Mouse (Mus musculus) myocyte (in vitro differentiated cells): ENCODE results near the gene Gm49354. TPM values are rescaled to one million over a fixed set of nuclear protein-coding genes. Genes with fewer than 3 reads are reported as not detected.
"Not testable (repeated sequence)": the region's sequence is repeated elsewhere in the genome, so short reads cannot be mapped to it uniquely, and the experiment has no call there.

Experiments
- H3K27me3 ChIP-seq: one replicate; pipeline ENCODE4 v1.6.1; 2011; ENCODE audit not compliant: control insufficient read depth, insufficient read depth, insufficient read length
- H3K36me3 ChIP-seq: one replicate; pipeline ENCODE4 v1.6.1; 2011; ENCODE audit not compliant: control insufficient read depth, insufficient read depth
- H3K4me2 ChIP-seq: one replicate; pipeline ENCODE4 v1.6.1; 2011; ENCODE audit warnings: low read depth, control low read depth
- H3K4me3 ChIP-seq: one replicate; pipeline ENCODE4 v1.5.1; 2011; ENCODE audit warnings: mild to moderate bottlenecking, control low read depth, moderate library complexity
- H3K79me2 ChIP-seq: one replicate; pipeline ENCODE4 v1.6.1; 2011; ENCODE audit not compliant: control insufficient read depth, insufficient read depth
- H3ac ChIP-seq: one replicate; pipeline ENCODE4 v1.6.1; 2011; ENCODE audit not compliant: control insufficient read depth, insufficient read length
- CEBPB ChIP-seq: IDR thresholded peaks from 2 replicates; pipeline ENCODE4 v1.6.1; 2011; ENCODE audit warnings: mild to moderate bottlenecking, moderate library complexity; ENCODE audit not compliant: poor library complexity, insufficient read depth, severe bottlenecking
- E2F4 ChIP-seq: IDR thresholded peaks from one replicate; pipeline ENCODE4 v1.6.1; 2011; ENCODE audit warnings: mild to moderate bottlenecking, control low read depth, moderate library complexity; ENCODE audit not compliant: insufficient read depth
- MAX ChIP-seq: IDR thresholded peaks from one replicate; pipeline ENCODE4 v1.6.1; 2011; ENCODE audit warnings: low read depth, mild to moderate bottlenecking, control low read depth
- MYOD1 ChIP-seq, 3 experiments: IDR thresholded peaks; one replicate each; pipeline ENCODE4 v1.6.1; 2011; ENCODE audit warnings: control low read depth in 2 of 3, low read depth in 2 of 3, mild to moderate bottlenecking in 2 of 3, moderate library complexity in 1 of 3; ENCODE audit not compliant: insufficient read length in 2 of 3, control insufficient read depth in 1 of 3
- MYOG ChIP-seq, 3 experiments: IDR thresholded peaks; one replicate each; pipeline ENCODE4 v1.6.1; 2011; ENCODE audit warnings: control low read depth in 2 of 3, low read depth in 2 of 3, mild to moderate bottlenecking in 2 of 3; ENCODE audit not compliant: insufficient read length in 2 of 3, control insufficient read depth in 1 of 3, insufficient read depth in 1 of 3
- POLR2A ChIP-seq: IDR thresholded peaks from one replicate; pipeline ENCODE4 v1.6.1; 2011; ENCODE audit warnings: low read depth, mild to moderate bottlenecking, control low read depth, moderate library complexity; ENCODE audit not compliant: insufficient read length
- POLR2AphosphoS2 ChIP-seq: IDR thresholded peaks from one replicate; pipeline ENCODE4 v1.6.1; 2011; ENCODE audit warnings: low read depth, control low read depth; ENCODE audit not compliant: insufficient read length
- REST ChIP-seq: IDR thresholded peaks from one replicate; pipeline ENCODE4 v1.6.1; 2011; ENCODE audit warnings: mild to moderate bottlenecking, control low read depth, moderate library complexity; ENCODE audit not compliant: insufficient read depth, insufficient read length
- SRF ChIP-seq: IDR thresholded peaks from one replicate; pipeline ENCODE4 v1.6.1; 2011; ENCODE audit warnings: low read depth; ENCODE audit not compliant: control insufficient read depth, insufficient read length
- TCF12 ChIP-seq: IDR thresholded peaks from one replicate; pipeline ENCODE4 v1.6.1; 2011; ENCODE audit warnings: mild to moderate bottlenecking, control low read depth; ENCODE audit not compliant: poor library complexity, insufficient read depth, severe bottlenecking
- TCF3 ChIP-seq: IDR thresholded peaks from one replicate; pipeline ENCODE4 v1.6.1; 2011; ENCODE audit warnings: low read depth, control low read depth; ENCODE audit not compliant: insufficient read length
- USF1 ChIP-seq: IDR thresholded peaks from one replicate; pipeline ENCODE4 v1.6.1; 2011; ENCODE audit warnings: low read depth, mild to moderate bottlenecking, control low read depth, moderate library complexity
- polyA plus RNA-seq: library from polyadenylated mRNA; unstranded; fragments of >200 nt; fragmentation: generic; extraction: Trizol; gene quantifications from one replicate; pipeline ENCODE4 v1.2.1, GENCODE M21; 2012; ENCODE audit warnings: missing spikeins

Gene Gm49354
- polyA plus RNA-seq, 1 experiment = not detected

DNA sequence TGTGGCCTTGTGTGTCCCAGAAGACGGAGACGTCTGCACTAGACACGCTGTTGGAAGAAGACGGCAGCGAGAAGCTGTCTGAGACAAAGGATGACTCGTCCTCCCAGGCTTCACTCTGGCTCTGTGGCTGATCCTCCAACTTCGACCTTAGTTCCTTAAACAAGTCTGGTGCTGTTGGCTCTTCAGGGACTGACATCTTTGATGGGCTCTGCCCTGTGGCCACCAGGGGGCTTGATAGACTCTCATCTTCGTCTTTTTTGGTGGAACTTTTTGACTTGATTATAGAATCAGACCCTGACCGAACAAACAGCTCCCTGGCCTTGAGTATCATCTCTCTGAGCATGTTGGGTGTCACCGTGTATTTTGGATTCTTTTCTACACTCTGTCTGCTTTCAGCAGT lies 40.3 kb downstream of the Gm49354 start:
- Histone ChIP-seq H3K79me2 (no peaks in the 10 kb centered on the region), H3K36me3 (no peaks in the 10 kb centered on the region), H3K4me2 (no peak overlapping the region), H3K27me3 (peaks cover 5% of the 10 kb centered on the region), H3K4me3 (no peak overlapping the region), H3ac (no peak overlapping the region)
- no peak for TF ChIP-seq MYOD1 (IDR thresholded peaks at IDR 0.05; ENCODE audit: control insufficient read depth in 1 of 3, insufficient read length in 2 of 3, low read depth in 2 of 3)
- no peak for TF ChIP-seq MAX
- TF ChIP-seq E2F4 = no peak
- no peak for TF ChIP-seq POLR2AphosphoS2
- no peak for TF ChIP-seq TCF3
- TF ChIP-seq CEBPB = no peak
- no peak for TF ChIP-seq MYOG (IDR thresholded peaks at IDR 0.05; ENCODE audit: control insufficient read depth in 1 of 3, insufficient read depth in 1 of 3, insufficient read length in 2 of 3, low read depth in 2 of 3)
- no peak for TF ChIP-seq POLR2A
- no peak for TF ChIP-seq USF1
- no peak for TF ChIP-seq REST
- TF ChIP-seq TCF12 = no peak

DNA sequence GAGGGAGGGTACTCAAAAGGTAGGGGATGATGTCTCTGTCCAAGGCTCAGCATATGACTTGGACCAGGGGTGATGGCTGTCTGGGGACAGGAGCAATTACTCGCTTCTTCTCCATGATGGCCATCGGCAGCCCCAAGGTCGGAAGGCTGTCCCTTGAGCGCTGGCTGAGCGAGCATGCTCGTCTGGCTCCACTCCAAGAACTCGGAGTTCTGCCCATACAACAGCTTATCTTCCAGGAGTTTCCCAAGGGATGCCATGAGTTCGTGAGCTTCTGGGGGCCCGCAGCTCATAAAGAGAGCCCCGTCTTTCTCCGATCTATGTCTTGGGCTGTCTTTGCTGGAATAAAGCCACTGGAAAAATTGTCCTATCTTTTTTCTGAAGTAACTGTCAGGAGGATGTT lies 40.9 kb downstream of the Gm49354 start:
- Histone ChIP-seq H3K4me2 (no peak overlapping the region), H3K36me3 (no peaks in the 10 kb centered on the region), H3K4me3 (no peak overlapping the region), H3K79me2 (no peaks in the 10 kb centered on the region), H3K27me3 (peaks cover 5% of the 10 kb centered on the region), H3ac (no peak overlapping the region)
- TF ChIP-seq MYOD1 (IDR thresholded peaks at IDR 0.05; ENCODE audit: control insufficient read depth in 1 of 3, insufficient read length in 2 of 3, low read depth in 2 of 3) (no peak), USF1 (no peak), POLR2A (no peak), POLR2AphosphoS2 (no peak), TCF12 (no peak), SRF (no peak), CEBPB (no peak), MAX (no peak)

DNA sequence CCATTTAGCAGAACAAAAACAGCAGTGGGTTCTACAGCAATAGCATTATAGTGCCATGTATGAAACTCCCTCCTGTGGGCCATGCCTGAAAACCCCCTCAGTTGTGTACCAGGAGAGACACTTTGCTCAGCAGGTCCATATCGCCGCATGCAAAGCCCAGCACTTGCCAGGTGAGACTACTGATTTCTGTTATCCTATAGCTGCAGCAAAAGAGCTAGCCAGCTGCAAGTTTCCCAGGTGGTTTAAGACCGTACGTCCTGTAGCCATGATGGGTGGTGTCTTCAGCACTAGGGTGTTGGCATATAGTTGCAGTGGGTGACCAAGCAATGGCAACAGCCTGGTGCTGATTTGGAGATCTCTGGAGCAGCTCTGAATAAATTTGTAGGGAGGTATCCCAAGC lies 42.6 kb downstream of the Gm49354 start:
- Histone ChIP-seq H3K4me2 (no peak overlapping the region), H3ac (no peak overlapping the region), H3K27me3 (peaks cover 5% of the 10 kb centered on the region), H3K4me3 (no peak overlapping the region), H3K79me2 (no peaks in the 10 kb centered on the region), H3K36me3 (no peaks in the 10 kb centered on the region)
- TF ChIP-seq SRF (no peak), POLR2A (no peak), REST (no peak), MYOG (IDR thresholded peaks at IDR 0.05; ENCODE audit: control insufficient read depth in 1 of 3, insufficient read depth in 1 of 3, insufficient read length in 2 of 3, low read depth in 2 of 3) (no peak), MYOD1 (IDR thresholded peaks at IDR 0.05; ENCODE audit: control insufficient read depth in 1 of 3, insufficient read length in 2 of 3, low read depth in 2 of 3) (no peak), TCF3 (no peak), USF1 (no peak), POLR2AphosphoS2 (no peak), MAX (no peak), TCF12 (no peak), E2F4 (no peak), CEBPB (no peak)

DNA sequence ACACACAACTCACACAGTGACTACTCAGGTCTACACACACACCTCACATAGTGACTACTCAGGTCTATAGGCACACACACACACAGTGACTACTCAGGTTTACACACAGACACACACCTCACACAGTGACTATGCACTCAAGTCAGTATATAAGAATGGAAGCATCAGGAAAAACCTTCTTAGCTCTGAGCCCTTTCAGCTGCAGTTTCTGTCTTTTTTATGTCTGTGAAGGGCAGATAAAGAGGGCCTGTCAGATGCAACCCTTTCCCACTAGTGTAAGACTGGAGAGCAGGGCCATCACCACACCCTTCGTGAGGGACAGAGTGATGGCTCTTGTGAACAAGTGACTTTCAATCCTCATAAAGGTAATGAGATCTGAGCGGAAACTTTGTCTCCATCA lies 43.6 kb downstream of the Gm49354 start:
- H3ac ChIP-seq = no peak overlapping the region
- H3K27me3 ChIP-seq = peaks cover 5% of the 10 kb centered on the region
- H3K4me2 ChIP-seq = no peak overlapping the region
- H3K36me3 ChIP-seq = no peaks in the 10 kb centered on the region
- no peak overlapping the region for H3K4me3 ChIP-seq
- no peak for TF ChIP-seq MYOG (IDR thresholded peaks at IDR 0.05; ENCODE audit: control insufficient read depth in 1 of 3, insufficient read depth in 1 of 3, insufficient read length in 2 of 3, low read depth in 2 of 3)
- TF ChIP-seq TCF3 = no peak
- no peak for TF ChIP-seq CEBPB
- no peak for TF ChIP-seq POLR2A
- no peak for TF ChIP-seq USF1
- TF ChIP-seq REST = no peak
- TF ChIP-seq MAX = no peak
- TF ChIP-seq TCF12 = no peak
- no peak for TF ChIP-seq POLR2AphosphoS2
- no peaks in the 10 kb centered on the region for H3K79me2 ChIP-seq

DNA sequence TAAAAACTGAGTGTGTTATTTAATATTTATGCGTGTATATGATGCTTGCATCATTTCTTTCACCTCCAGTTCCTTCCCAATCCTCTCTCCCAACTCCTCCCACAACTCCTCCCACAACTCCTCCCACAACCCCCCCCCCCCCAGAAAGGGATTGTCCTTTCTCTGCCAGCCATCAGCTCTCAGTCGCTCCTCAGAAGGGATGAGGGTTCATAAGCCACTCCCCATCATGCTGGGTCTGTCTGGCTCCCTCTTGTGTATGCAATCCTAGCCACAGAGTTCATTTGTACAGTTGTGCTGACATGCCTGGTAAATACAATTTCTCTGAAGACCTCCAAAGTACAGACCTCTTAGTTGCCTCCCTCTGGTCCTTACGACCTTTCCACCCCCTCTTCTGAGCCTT lies 46.9 kb downstream of the Gm49354 start:
- no peak overlapping the region for H3K4me2 ChIP-seq
- H3K4me3 ChIP-seq = no peak overlapping the region
- no peak overlapping the region for H3ac ChIP-seq
- H3K27me3 ChIP-seq = peaks cover 10% of the 10 kb centered on the region
- H3K79me2 ChIP-seq = no peaks in the 10 kb centered on the region
- TF ChIP-seq POLR2A = no peak
- no peak for TF ChIP-seq POLR2AphosphoS2
- no peak for TF ChIP-seq TCF12
- TF ChIP-seq TCF3 = no peak
- no peak for TF ChIP-seq MYOG (IDR thresholded peaks at IDR 0.05; ENCODE audit: control insufficient read depth in 1 of 3, insufficient read depth in 1 of 3, insufficient read length in 2 of 3, low read depth in 2 of 3)
- TF ChIP-seq SRF = no peak
- no peak for TF ChIP-seq MYOD1 (IDR thresholded peaks at IDR 0.05; ENCODE audit: control insufficient read depth in 1 of 3, insufficient read length in 2 of 3, low read depth in 2 of 3)
- TF ChIP-seq E2F4 = no peak
- no peaks in the 10 kb centered on the region for H3K36me3 ChIP-seq

DNA sequence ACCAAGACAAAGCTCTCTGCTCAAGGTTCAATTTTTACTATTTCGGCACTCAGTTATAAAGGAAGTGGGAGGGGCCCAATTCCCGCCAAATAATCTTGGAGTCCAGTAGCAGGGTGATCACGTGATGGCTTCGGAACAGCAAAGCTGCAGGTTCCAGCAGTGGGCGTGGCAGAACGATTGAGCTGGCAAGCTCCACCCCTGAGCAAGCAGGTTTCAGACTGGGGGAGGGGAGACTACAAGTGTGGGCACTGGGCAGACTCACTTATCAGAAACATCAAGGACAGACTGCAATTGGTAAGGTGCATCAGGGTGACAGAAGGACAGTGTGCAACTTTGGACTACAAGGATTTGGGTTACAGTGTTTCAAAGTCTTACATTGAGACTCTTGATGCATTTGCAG lies 47.7 kb downstream of the Gm49354 start:
- H3K27me3 ChIP-seq = peaks cover 14% of the 10 kb centered on the region
- not testable (repeated sequence) for H3K4me2 ChIP-seq, H3K4me3 ChIP-seq, H3K36me3 ChIP-seq, H3K79me2 ChIP-seq, H3ac ChIP-seq
